Mouse (Mus musculus) spleen, postnatal 10 days (tissue): Measurements from ENCODE around the gene Ngrn.
A peak's percentile ranks its signal among the peaks of the same experiment; 100 is the strongest.

Experiments used
- DNase-seq, 2 experiments: peaks; one replicate each; pipeline ENCODE4 v3.0.0; 2021 to 2022; ENCODE audit warnings: low spot score in 2 of 2

Ngrn gene

DNA sequence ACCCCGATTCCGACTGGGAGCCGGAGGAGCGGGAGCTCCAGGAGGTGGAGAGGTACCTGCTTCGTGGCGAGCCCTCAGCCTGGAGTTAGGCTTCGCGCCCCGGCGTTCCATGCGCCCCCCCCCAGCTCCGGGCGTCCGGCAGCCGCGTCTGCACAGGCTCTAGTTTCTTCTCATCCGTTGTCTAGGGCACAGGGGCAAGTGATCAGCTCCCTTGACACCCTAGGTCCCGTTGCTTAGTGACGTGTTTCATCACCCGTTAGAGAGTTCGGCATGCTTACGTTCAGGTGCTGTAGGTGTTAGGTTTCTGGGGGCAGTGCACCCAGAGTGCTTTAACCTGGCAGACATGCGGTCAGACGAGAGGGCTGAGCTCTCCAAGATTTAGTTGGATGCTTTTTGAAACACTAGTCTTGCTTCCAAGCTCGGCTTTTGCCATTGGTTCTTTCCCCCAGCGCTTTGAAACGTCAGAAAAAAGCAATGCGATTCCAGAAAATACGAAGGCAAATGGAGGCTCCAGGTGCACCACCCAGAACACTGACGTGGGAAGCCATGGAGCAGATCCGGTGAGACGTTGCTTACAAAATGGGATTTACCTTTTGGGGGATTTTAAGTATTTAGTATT, 466 bp downstream of the Ngrn start:
- peak in 1 of 2 experiments; percentile 70 for DNase-seq

DNA sequence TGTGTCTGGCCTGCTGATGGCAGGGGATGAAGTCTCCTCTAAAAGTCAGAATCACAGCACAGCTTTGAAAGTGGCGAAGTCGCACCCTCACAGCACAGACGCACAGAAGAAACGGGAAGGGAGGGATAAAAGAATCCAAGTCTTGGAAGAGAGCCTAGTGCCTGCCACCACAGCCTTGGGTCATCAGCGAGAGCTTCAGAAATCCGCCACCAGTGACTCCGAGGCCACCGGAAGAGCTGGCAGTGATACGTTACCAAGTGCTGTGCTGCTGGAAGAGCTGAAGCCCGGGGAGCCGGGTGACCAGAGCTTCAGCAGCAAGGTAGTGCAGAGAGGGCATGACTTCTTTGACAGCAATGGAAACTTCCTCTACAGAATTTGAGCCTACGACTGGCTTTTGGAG, 3.6 kb downstream of the Ngrn start:
- no peak for DNase-seq

DNA sequence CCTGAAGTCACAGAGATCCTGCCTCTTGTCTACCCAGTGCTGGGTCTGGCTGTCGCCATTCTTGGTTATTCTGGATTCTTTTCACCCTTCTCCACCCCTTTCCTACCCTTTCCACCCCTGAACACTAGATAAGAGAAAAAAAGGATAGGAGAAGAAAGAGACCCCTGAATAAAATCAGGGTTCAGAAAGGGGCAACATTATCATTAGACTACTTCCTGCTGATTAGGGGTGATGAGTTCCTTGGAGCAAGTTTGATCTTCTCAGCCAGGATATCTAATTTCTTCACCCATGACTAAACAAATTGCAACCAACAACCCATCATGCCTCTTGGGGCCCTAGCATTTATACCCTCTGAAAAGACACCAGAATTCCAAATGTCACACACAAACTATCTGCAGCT, 6.7 kb downstream of the Ngrn start:
- no peak for DNase-seq

DNA sequence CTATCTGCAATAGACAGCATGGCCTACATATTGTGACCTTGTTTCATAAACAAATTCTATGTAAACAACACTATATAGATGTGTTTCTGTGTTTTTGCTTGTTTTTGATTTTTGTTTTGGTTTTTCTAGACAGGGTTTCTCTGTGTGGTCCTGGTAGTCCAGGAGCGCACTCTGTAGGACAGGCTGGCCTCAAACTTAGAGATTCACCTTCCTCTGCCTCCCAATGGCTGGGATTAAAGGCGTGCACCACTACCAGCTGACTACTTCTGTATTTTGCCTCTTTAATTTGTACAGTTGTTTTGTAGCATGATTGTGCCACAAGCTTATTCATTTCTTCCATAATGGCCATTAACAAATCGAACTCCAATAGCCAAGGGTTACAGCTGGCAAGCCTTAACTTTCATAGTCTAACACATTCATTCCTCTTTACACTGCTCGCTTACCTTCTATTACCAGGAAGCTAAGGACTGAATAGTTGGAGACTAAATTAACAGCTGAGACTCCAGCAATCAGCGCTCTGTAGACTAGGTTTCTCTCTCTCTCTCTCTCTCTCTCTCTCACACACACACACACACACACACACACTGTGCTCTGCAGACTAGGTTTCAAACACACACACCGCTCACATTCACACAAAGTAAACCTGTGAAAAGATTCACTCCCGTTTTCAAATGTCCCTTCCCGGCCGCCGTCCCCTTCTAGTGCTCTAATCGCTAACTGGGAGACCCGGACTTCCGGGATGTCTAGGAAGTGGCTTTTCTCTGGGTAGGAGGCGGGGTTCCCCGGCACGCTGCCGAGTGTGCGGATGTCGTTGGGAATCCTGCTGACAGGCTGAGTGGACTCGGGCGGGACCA, 8.1 kb downstream of the Ngrn start, which contains the start of gene Vps33b:
TSS of gene Vps33b (plus strand) at position 753 of the 854 bp plus-strand sequence.
- peak; percentile 90 to 97 for DNase-seq

DNA sequence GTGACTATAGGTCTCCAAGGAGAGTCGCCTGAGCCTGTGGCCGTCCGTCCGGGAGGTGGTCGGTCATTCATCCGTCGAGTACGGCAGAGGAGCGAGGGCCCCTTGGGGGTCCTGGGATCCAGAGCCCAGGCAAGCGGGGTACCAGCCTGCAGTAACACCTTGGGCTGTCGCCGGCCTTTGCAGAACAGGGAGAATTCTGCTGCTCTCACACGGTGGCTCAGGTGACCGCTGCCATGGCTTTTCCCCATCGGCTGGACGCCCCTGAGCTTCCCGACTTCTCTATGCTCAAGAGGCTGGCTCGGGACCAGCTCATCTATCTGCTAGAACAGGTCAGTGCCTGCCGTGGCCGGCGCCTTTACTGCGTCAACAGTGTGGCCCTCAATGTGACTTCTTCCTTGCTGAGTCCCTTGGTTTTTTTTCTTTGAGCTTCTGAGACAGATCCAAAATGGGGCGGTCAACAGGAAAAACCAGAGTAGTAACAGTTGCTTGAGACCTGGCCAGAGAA, 8.8 kb downstream of the Ngrn start:
- DNase-seq = peak in 1 of 2 experiments; percentile 48

DNA sequence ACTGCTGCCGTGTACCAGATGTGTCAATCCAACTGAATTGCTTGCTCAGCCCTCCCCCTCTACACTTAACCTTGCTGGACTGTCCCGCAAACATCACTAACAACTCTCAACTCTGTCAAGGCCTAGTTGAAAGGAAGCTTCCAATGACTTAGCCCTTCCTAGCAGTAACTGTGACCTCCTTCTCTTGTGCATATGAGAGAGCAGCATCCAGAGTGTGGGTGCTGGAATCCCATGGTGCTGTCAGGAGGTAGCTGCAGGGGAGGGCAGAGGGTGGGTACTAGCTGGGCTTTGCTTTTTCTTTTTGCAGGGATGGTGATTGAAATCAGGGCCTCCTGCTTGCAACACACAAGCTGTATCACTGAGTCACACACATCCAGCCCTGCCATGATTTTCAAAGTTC, 12.4 kb downstream of the Ngrn start:
- no peak for DNase-seq

DNA sequence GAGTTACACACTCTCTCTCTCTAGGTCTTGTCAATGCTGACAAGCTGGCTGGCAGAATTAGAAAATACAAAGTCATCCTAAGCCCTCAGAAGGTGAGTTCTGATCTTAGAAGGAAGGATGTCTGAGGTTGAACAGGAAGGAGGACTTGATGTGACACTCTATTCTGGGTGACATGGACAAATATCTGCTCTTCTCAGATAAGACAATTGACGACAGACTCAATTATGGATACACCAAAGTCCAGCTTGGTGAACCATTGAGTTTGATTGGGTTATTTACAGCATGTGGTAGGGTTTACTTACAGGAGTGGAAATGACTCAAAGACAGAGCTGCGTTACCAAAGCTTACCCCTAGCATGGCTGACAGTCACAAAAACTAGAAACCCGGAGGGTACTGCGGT, 15.4 kb downstream of the Ngrn start:
- DNase-seq = no peak

DNA sequence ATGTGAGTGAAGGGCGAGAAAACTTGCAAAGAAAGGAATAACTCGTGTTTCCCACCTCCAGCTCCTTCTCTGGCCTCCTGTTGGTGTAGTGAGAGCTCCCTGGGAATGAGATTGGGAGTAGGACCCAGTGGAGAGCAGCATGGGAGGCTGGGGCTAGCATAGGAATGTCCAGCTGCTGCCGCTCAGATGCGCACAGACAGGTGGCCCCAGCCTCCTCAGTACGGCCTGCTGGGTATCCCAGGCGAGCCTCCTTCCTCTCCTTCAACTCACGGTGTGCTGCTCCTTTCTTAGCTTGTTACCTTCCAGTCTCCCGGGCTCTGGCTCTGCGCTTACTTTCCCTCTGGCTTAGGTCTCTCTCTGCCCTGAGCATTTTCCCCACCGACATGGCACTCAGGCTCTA, 19.0 kb downstream of the Ngrn start:
- no peak for DNase-seq

DNA sequence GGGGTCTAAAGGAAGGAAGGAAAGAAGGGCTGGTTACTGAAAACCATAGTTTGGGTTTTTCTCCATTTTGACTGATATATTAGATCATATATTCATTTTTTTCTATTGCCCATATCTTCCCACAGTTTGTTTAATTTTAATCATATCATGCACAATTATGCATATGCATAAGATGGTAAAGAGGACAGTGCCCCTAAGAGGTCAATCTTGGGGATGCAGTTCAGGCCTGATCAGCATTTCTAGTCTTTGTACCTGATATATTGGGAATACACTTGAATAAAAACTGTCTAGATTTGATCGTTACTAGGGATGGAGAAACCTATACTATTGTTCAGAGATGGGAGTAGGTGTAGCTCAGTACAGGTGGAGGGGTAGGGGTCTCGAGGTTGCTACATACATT, 20.0 kb downstream of the Ngrn start:
- DNase-seq = peak in 1 of 2 experiments; percentile 33

DNA sequence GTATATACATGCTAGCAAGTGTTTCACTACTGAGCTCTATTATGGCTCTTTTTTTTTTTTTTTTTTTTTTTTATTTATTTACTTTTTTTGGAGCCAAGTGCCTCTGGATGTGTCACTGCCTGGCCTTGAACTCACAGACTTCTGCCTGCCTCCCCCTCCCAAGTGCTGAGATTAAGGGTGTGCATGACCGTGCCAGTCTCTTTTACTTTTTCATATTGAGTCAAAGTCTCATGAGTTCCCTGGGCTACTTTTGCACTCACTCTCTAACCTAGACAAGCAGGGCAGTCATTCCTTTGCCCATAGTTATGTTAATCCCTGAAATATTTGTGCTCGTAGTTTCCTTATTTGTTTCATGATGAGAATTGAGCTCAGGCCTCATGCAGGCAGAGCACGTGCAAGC, 20.6 kb downstream of the Ngrn start:
- no peak for DNase-seq

DNA sequence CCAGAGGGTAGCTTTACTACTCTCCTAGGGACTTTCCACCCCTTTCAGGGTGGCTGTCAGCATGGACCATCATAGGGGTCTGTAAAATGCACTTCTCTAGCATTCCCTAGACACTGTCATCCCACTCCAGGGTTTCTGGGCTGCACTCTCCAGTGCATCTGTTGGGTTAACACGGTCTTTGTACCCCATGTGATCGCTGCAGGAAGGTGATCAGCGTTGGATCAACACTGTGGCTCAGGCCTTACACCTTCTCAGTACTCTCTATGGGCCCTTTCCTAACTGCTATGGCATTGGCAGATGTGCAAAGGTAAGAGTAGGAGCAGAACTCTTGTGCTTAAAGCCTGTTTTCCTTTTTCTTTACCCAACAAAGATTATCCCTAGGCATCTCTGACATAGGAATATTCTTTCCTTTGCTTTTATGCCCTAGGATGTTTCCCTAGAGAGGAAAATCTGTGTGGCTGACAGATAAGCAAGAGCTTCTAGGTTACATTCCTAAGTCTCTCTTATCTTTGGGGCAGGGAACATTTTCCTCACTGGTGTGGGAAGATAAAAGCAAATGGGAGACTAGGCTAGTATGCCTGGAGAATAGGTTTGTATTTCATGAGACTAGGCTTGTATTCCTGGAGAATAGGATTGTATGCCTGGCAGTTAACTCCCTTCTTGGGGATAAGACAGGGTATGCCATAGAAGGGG, 22.4 kb downstream of the Ngrn start:
- no peak for DNase-seq

DNA sequence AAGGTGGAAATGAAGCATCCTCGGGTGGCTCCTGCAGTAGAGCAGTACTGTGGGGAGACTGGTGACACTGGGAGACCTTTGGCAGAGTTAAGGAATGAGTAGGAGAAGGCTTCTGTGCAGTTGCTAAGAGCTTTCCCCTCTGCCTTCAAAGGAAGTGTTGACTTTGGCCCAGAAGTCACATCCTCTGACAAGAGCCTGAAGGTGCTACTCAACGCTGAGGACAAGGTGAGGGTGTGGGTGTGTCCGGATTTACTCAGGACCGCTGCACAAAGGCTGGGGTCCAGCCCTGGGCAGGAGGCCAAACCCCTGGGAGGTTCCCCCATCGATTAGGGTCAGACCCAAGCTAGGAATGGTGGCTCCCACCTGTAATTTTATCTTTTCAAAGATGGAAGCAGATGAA, 23.4 kb downstream of the Ngrn start:
- DNase-seq = no peak

DNA sequence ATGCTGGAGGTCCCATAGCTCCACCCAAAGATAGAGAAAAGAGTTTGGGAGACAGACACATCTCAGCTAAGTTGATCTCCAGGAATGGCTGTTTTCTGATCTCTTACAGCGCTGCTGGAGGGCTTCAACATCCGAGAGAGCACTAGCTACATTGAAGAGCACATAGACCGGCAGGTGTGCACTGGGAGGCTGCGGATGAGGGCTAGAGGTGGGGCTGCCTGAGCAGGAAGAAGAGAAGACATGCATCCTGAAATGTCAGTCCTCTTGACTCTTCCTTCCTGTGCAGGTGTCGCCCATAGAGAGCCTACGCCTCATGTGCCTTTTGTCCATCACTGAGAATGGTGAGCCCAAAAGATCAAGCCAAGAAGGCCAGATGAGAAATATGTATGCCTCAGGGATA, 24.7 kb downstream of the Ngrn start:
- no peak for DNase-seq

DNA sequence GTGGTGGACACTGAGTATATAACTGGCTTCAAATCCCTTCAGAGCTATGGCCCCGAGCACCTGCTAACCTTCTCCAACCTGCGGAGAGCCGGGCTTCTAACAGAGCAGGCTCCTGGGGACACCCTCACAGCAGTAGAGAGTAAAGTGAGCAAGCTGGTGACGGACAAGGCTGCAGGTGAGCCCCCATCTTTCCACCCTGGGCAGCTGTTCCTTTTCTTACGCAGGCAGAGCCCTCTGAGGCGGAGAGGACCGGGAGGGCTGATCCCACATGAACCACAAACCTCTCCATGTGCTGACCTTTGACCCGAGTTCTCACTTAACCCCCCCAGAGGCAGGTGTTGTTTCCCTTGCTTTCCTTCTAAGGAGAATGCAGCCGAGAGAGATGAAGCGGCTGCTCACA, 26.7 kb downstream of the Ngrn start:
- no peak for DNase-seq

DNA sequence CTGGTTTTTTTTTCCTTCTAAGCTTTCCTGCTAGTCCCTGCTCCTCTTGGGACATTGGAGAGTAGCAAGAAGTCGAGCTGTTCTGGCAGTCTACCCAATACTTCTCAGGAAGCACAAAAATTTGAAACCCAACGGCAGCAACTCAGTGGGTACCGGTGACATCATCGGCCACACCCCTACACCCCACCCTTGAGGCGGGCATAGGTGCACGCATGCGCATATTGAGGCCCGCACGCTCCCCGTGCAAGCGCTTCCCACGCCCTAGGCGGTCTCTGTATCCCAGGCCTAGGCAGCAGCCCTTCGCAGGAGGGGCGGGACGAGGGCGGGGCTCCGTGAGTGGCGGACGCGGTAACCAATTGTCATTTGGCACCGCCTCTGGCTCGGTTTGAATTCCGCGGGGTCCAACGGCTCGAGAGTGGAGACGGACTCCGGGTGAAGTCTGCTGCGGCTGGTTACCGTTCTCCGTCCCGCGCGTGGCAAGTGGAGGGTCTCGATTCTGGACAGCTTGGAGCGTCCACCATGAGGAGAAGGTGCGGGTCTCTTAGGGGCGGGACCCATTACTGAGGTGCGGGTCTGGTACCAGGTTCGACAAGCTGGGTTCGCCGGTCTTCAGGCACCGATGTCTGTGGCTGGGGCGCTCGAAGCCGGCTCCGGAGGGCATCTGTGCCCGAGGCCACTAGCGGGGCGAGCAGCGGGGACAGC, 33.2 kb downstream of the Ngrn start, which contains the start of gene Prc1:
TSS of gene Prc1 (plus strand) at position 389 of the 702 bp plus-strand sequence.
- peak; percentile 98 to 100 for DNase-seq

DNA sequence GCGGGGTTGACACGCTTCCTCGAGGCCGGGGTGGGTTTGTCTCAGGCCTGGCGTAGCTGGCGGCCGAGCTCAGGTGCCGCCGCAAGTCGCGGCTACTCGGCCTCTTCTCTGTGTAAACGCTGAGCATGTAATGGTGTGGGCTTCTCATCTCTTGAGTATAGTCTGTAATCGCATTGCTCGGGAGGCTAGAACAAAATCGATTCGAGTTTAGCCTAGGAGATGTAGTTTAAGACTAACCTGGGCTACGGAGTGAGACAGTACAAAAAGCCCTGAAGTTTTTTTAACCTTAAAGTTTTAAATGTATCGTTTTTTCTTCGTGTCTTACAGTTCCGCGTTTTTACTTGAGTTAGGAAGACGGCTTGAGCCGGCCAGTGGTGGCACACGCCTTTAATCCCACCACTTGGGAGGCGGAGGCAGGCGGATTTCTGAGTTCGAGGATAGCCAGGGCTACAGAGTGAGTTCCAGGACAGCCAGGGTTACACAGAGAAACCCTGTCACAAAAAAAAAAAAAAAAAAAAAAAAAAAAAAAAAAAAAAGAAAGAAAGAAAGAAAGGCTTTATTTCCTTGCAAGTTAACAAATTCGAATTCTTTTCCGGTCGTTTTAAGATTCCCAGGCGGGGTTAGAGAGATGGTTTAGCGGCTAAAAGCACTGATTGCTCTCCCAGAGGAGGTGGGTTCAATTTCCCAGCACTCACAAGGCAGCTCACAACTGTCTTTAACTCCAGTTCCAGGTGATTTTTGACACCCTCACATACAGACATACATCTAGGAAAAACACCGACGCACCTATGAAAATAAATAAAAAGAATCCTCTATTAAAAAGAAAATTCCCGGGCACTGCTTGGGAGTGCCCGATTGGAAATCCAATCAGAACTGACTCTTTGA, 34.0 kb downstream of the Ngrn start:
- DNase-seq = peak; percentile 40 to 48

DNA sequence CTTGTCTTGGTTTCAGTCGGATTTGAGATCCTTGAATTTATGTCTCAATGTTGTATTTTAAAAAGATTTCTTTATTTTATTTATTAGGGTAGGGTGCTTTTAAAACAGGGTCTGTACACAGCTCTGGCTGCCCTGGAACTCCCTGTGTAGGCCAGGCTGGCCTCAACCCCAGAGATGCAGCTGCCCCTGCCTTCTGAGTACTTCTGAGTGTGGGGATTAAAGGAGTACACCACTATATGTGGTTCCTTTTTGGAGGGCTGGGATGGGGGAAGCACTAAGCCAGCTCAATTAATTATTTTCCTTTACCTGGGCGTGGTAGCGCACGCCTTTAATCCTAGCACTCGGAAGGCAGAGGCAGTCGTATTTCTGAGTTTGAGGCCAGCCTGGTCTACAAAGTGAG, 35.4 kb downstream of the Ngrn start:
- DNase-seq = no peak

DNA sequence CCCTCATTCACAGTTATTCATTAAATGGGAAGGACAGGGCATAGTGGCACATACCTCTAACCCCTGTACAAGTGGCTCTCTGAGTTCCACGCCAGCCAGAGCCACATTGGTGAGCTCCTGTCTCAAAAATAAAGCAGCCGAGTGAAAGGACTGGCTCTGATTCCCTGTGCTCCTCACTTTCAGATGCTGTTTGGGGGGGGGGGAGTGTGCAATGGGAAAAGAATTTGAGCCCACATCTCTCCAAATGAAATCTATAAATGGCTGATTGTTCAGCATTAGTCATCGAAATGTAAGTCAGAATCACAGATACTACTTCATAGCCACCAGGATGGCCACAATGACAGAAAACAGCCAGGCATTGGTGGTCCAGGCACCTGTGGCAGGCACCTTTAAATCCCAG, 36.0 kb downstream of the Ngrn start:
- DNase-seq = no peak

DNA sequence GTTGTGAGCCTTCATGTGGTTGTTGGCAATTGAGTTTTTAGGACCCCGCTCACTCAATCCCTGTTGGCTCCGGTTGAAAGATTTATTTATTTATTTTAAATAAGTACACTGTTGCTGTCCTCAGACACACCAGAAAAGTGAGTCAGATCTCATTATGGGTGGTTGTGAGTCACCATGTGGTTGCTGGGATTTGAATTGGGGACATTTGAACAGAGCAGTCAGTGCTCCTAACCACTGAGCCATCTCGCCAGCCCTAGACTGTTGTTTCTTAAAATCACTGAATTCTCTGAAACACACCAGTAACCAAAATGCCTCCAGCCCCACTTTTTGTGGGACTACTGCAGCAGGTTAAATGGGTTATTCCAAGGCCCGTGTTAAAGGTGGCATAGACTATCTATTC, 37.7 kb downstream of the Ngrn start:
- no peak for DNase-seq

DNA sequence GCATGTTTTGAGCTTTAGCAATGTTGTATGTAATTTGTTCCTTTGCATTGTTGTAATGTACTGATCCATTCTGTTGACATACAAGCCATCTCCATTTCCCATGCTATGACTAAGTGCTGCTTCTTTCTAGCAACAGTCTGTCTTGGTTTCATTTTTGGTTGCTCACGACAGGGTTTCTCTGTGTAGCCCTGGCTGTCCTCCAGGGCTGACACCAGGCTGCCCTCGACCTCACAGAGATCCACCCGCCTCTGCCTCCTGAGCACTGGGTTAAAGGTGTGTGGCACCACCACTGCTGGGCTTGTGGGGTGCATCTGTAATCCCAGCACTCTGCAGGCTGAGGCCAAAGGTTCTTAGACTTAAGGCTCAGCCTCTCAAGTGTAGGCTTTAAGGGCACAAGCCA, 38.6 kb downstream of the Ngrn start:
- DNase-seq = no peak

DNA sequence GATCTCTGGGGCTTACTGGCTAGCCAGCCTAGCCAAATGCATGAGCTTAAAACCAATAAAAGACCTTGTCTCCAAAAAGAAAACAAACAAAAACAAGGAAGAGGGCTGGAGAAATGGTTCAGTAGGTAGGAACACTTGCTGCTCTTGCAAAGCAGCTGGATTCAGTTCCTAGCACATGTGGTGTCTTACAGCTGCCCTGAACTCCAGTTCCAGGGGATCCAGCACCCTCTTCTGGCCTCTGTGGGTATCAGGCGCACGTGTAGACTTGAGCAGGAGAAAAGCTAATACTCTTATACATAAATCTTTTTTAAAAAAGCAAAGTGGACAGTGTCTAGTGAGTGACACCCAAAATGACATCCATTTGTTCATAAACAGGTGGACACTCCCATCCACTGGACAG, 40.5 kb downstream of the Ngrn start:
- DNase-seq = peak in 1 of 2 experiments; percentile 33
